Mouse (Mus musculus) urinary bladder, postnatal 25 days (tissue): ENCODE data around the gene Srgap1.

Source experiments
- DNase-seq: peaks from one replicate; pipeline ENCODE4 v3.0.0; 2022; ENCODE audit warnings: low spot score

Srgap1 gene

GRCm38 (mm10) chr10:121763191-121763590 is 283.9 kb downstream of the Srgap1 start:
- DNase-seq, result no peak

DNA sequence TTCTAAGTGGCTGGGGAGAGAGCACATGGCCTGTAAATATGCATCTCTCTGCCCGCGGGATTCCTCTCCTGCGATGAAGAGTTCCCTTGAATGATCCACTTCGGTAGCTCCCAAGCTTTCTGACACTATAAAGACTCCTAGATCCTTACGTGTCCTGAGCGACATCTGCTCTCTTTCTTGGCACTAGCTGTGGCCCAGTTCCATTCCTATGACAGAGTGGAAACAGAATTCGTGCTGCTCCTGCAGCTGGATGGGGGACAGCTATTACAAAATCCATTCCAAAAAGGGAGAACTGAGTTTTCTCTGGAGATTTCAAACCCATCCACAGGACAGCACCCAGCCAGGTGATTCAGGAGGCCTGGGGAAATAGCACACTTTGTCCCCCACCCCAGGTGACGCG is 285.0 kb downstream of the Srgap1 start:
- no peak for DNase-seq

DNA sequence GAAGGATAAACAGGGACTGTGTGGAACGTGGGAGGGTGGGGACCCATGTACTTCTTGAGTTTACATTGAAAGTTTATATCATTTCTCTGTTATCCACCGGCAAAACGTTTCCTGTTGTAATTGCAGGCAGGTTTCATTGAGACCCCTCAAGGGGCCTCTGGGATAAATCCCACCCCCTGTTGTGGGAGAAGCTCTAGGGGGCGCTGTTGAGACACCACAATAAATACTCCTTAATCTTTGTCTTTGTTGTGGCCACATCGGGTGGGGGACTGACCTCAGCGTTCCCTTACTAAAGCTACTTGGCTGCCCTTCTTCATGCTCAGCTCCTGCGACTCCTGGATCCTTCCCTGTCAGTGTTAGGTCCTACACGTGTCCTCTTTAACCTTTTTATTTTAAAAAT is 288.0 kb downstream of the Srgap1 start:
- no peak for DNase-seq

DNA sequence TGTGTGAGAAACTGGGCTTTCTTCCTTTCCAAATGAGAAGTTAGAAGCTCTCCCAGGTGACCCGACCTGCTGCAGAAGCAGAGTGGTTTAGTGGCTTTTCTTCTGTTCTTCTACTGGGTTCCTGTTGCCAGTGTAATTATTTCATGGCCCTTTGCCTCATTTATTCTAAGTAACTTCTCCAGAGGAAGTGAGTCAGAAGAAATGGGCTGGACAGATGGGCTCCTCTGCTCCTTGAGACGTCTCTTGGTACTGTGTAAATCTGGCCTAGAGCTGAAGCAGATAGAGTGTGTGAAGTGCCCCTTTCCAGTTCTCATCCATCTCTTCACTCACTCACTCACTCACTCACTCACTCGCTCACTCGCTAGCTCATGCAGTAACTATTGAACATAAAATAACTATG is 290.4 kb downstream of the Srgap1 start:
- DNase-seq, result no peak

GRCm38 (mm10) chr10:121755822-121756221 is 291.3 kb downstream of the Srgap1 start:
- no peak for DNase-seq

DNA sequence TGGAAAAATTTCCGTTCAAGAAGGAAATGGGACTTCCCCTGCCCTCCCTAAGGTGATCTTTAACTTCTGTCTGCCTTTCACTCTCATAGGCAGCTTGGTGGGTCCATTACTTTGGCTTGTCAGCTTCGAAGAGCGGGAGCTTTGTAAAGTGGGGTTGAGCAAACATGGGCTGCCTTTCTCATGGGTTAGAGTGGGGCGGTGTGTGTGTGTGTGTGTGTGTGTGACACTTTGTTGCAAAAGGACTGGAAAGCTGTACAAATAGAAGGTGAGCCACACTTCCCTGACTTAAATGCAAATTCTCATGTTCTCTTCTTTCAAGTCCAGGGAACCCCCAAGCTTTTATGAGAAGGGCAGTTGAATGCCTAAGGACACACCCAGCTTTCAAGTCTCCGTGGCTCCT is 292.9 kb downstream of the Srgap1 start:
- DNase-seq, result no peak

DNA sequence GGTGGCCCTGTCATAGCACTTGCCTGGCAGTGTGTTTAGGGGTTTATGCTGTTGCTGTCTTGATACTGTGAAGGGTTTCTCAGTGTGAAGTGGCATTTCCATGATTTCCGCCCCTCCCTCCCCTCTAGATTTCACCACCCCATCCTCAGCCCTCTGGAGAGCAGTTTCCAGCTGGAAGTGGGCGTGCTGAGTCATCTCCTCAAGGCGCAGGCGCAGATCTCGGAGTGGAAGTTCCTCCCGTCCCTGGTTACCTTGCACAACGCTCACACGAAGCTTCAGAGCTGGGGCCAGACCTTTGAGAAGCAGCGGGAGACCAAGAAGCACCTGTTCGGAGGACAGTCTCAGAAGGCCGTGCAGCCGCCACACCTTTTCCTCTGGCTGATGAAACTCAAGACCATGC is 296.9 kb downstream of the Srgap1 start:
- DNase-seq, result no peak

DNA sequence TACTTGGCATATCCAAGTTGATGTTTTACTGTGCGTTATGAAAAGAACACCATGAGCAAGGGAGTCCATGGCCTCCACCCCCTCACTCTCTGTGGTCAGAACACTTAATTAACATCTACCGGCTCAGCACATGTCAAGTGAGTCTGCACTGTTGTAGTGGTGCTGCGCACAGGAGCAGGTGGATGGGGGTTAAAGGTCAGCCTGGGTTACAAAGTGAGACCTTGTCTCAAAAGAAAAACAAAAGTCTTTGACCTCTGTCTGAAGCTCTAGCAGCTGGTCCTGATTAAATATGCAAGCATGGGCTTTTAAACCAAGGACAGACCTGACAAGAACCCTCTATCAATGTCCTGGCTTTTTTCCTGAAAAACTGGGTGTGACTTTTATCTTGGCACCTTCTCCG is 304.8 kb downstream of the Srgap1 start:
- no peak for DNase-seq

DNA sequence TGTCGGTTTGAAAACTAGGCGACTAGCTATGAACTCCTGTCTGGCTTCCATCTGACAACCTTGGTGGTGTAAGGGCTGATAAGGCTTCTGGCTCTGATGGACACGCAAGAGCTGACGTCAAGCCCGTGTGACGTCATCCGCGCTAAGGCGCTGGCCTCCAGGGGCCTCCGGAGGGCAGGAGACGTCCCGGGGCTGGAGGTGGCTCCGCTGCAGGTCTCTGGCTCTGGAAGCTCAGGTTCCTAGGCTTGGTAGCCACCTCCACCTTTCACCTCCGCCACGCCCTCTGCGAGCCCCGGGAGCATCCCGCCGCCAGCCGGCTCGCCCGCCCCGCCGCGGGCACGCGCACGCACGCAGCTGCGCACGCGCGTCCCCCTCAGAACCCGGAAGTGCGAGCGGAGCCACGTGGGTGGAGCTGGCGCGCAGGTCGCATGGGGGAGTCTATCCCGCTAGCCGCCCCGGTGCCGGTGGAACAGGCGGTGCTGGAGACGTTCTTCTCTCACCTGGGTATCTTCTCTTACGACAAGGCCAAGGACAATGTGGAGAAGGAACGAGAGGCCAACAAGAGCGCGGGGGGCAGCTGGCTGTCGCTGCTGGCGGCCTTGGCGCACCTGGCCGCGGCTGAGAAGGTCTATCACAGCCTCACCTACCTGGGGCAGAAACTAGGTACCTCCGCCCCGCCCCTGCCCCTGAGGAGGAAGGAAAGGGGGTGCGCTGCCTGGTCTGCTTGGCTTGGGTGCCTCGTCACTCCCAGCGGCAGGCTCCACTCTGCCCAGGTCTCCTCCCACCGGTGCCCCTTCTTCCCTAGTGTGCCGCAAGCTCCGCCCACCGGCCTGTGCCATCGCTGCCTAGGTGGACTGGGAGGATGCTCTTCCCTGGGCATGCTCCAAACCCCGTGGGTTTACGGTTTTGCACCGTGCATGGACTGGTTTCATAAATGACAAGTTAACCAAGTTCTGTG is 307.3 kb downstream of the Srgap1 start, which contains the start of gene BC048403:
TSS of gene BC048403 (plus strand) at position 390 of the 958 bp plus-strand sequence.
- DNase-seq, result peak; percentile 92

DNA sequence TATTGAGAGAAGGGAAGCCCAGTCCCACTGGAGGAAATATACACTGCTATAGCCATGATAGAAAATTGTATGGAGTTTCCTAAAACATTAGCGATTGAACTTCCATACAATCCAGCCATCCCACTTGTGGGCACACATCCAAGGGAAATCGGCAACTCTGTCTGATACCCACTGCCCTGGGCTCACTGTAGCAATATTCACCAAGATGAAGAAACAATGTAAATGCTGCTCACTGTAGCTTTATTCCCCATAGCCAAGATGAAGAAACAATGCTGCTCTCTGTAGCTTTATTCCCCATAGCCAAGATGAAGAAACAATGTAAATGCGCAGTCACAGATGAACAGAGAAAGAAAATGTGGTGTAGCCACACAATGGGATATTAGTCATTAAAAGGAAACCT is 309.9 kb downstream of the Srgap1 start:
- DNase-seq, result no peak

- no peak for DNase-seq
These were observed 314.6 kb downstream of the Srgap1 start for GRCm38 (mm10) chr10:121732542-121732941.

GRCm38 (mm10) chr10:121731048-121731725 is 315.9 kb downstream of the Srgap1 start:
- no peak for DNase-seq
